Mouse (Mus musculus) ovary, postnatal 14 days (tissue): ENCODE results near the gene Gtf2a1l.

Experiments
- DNase-seq: peaks from one replicate; pipeline ENCODE4 v3.0.0; 2022; ENCODE audit warnings: low spot score

Gene Gtf2a1l

GRCm38 (mm10) chr17:88653375-88653769 lies 15.1 kb upstream of the Gtf2a1l start:
- no peak for DNase-seq

- no peak for DNase-seq
These were observed 9.9 kb upstream of the Gtf2a1l start for GRCm38 (mm10) chr17:88658510-88658909.

DNA sequence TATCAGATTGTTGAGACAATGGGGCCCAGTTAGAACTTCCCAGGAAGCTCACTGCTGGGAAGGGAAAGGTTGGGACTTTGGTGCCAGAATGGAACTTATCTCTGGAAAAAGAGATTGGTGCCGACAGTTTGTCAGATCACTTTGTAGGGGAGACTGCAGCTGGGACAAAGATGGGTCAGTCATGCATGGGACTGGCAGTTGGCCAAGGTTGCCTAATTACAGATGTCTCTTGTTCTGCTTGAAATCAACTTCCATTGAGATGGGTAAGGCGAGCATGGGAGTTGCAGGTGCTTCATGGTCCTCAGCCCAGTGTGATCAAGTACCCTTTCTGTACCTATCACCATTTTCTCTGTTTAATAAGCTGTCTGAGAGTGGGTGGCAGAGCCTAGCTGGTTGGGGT lies 2.4 kb upstream of the Gtf2a1l start:
- DNase-seq, result no peak

DNA sequence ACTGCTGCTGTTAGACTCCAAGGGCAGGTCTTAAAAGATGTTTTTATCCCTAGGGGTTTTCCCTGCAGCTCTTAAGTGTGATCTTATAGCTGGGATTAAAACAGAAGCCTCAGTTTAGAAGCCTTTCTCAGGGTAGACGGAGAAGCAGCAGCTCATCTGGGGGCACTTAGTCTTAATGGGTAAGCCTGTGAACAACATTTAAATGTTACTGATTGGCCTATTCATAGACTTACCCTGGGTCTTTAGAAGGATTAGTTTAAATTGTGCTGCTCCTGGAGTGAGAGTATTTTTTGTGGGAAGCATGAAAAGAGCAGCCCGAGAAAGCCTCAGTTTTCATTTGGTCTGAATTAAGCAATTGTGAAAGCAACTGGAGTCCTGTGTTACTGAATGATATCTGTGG lies 1.5 kb downstream of the Gtf2a1l start:
- no peak for DNase-seq

DNA sequence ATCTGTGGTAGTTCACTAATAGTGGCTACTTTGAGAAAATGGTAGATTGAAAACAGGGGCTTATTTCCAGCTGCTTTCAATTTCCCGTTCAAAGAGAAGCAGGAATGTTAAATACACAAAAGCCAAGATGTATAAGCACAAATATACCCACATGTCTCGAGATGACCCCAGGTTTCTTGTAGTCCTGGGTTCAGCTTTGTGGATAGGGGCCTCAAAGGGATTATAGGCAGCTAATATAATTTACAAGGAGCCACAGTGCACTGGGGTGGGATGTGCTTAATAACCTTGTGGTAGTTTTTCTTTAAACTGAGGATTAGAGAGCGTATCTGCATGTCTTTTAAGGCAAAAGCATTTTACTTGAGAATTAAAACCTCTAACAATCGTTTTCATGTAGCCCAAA lies 2.3 kb downstream of the Gtf2a1l start:
- no peak for DNase-seq

DNA sequence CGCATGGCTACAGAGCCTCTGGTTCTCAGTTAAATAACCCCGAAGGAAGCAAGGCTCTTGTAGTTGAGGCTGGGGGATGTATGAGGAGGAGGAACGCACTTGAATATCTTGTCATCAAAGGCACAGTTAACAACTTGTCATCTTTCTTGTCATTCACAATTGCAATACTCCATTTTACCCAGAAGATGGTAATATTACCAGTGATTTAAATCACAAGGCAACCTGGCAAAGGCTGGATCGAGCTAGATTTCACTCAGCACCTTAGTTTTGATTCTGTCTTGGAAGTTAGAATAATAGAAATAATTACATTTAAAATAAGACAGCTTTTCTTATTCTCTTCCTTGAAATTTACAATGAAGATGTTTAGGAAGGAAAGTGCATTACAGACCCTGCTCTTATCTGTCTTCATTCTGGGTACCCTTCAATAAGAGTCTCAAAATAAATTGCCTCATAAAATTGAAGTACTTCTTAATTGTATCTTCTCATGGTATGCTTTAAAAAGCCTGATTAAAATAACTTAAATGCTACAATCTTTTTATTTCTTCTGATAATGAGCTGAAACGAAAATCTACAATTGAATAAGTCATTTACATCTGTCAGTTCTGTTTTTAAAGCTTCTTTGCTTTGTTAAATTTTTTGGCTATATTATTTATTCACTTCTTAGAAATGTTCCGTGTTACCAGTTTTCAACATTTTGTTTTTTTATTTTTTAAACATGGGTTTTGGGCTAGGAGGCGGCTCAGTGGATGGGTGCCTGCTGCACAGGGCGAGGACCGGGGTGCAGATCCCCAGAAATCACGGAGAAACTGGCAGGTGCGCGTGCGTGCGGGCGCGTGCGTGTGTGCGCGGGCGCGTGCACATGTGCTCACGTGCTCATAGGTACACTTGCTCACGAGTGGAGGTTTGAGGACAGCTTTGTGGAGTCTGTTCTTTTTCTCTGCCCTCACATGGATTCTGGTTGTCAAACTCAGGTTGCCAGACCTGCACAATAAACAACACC lies 7.2 kb downstream of the Gtf2a1l start:
- no peak for DNase-seq

GRCm38 (mm10) chr17:88688226-88688625 lies 19.8 kb downstream of the Gtf2a1l start:
- DNase-seq, result no peak

- no peak for DNase-seq
These were observed 28.3 kb downstream of the Gtf2a1l start for GRCm38 (mm10) chr17:88696656-88697333.

- no peak for DNase-seq
These were observed 32.4 kb downstream of the Gtf2a1l start for GRCm38 (mm10) chr17:88700901-88701300.

- DNase-seq, result no peak
These were observed 33.9 kb downstream of the Gtf2a1l start for GRCm38 (mm10) chr17:88702345-88702744.

- DNase-seq, result no peak
These were observed 34.7 kb downstream of the Gtf2a1l start for GRCm38 (mm10) chr17:88703112-88703511.

GRCm38 (mm10) chr17:88706231-88706649 lies 37.8 kb downstream of the Gtf2a1l start:
- no peak for DNase-seq

DNA sequence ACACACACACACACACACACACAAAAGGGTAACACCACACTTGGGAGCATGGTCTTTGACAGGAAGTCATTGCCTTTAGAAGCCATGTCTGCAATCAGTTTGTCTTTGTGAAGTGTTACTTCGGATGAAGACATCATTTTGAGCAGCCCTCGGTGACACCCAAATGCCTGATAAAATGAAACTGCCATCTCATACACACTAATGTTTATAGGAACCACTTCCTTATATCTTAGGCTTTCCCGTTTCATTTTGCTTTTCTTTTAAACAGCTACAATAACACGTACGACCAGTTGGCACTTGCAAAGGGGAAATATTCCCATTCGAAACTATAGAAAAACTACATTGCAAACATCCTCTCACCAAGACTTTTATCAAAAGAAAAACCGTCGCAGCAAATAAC lies 81.2 kb downstream of the Gtf2a1l start:
- no peak for DNase-seq

- no peak for DNase-seq
These were observed 84.5 kb downstream of the Gtf2a1l start for GRCm38 (mm10) chr17:88752827-88753471.

DNA sequence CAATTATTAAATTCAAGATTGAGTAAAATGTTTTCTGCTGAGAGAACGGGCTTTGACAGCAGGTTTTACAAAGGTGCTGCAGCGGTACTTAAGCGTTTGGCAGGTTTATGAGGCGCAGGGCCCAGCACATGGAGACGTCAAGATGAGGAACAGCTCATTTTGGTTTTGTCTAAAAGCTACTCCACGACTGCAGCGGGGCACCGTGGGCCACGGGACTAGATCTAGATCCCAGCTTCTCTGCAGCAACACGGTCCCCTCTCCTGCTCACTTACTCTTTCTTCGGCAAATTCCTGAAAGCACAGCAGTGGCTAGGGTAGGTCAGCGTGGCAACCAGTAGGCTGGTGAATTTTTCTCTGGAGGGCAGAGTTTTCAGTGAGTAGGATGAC lies 85.0 kb downstream of the Gtf2a1l start:
- no peak for DNase-seq

DNA sequence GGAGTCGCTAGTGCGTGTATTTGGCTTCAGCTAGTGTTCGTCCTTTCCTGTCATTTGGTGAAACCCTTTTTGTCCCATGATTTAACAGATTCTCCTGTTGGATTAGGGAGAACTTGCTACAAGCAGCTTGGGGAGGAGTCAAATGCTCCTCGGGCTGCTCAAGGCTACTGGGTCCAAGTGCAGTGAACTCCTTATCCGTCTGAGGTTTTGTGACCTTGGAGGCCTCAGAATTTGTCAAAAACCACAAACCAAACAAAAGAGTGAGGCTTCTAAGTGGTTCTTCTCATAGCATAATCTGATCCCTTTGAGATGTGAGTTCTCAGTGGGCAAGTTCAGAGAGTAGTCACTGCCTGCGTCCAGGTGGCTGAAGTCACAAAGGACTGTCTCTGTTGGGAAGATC lies 87.3 kb downstream of the Gtf2a1l start:
- no peak for DNase-seq

- no peak for DNase-seq
These were observed 89.6 kb downstream of the Gtf2a1l start for GRCm38 (mm10) chr17:88758003-88758437.

GRCm38 (mm10) chr17:88763396-88764135 lies 95.1 kb downstream of the Gtf2a1l start:
- DNase-seq, result no peak

GRCm38 (mm10) chr17:88764136-88764485 lies 95.7 kb downstream of the Gtf2a1l start:
- no peak for DNase-seq
